Mouse (Mus musculus): ENCODE data around the gene Catsper1.

Gene Catsper1

DNA sequence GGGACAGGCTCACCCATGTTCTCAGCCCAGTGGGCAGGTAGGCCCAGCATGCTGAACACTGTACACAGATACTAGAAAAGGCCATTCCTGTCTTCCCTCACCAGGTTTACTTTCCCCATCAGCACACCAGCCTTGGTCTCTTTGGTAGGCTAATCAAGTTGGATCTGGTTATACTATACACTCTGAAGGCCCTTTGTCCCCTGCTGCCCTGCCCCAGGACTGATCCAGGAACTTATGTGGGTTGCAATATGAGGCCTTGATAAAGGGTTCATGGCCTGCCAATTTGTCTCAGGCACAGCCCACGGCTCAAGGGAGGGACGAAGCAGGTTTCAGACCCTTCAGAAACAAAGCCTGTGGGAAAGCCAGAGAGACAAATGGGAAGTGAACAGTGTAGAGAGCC is 18.1 kb downstream of the Catsper1 start:
- no peak for DNase-seq (ENCODE audit: low spot score in 2 of 2)

DNA sequence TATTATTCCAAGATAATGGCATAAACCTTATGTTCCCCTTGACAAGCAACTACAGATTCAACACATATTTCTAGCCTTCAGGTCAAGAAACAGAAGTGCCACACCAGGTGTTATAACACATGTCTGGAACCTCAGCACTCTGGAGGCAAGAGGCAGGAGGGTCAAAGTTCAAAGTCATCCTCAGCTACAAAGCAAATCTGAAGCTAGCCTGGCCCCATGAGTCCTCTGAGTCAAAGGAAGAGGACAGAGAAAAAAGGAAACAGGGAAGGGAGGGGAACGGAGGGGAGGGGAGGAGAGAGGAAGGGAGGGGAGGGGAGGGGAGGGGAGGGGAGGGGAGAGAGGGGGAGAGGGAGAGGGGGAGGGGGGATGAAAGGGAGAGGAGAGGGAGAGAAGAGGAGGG is 20.5 kb downstream of the Catsper1 start:
- no peak for DNase-seq (ENCODE audit: low spot score in 2 of 2)

DNA sequence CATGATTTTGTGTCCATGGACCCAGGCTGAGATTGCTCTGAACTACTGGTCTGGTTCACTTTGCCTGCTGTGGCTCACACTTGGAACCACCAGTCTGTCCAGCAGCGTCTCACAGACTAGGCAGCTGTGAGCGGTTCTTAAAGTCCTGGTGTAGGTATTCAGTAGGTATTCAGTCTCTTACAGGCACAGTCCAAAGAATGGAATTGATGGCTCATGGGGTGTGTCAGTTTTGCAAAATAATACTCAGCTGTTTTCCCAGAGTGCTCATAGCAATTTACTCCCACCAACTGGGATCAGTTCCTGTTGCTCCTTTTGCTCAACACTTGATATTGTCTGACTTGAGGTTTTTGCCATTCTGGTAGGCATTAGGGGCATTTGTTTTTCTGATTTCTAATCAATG is 26.6 kb downstream of the Catsper1 start:
- DNase-seq (ENCODE audit: low spot score in 2 of 2), result no peak

DNA sequence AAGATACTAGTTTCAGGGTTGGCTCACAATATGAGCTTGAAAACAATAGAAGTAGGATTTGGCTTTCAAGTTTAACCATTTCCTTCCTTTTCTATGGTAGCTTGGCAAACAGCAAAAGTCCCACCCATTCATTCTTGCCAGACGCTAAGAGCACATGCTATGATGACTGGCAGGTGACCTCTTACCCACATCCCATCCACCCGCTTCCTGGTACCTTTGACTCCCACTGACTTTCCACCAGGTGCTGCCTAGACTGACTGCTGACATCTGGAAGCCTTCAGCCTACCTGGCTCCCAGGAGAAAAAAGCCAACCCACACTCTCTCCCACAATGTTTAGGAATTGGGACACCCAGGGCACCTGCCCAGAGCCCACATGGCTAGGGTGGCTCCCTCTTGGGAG is 28.6 kb downstream of the Catsper1 start:
- DNase-seq (ENCODE audit: low spot score in 2 of 2), result no peak

DNA sequence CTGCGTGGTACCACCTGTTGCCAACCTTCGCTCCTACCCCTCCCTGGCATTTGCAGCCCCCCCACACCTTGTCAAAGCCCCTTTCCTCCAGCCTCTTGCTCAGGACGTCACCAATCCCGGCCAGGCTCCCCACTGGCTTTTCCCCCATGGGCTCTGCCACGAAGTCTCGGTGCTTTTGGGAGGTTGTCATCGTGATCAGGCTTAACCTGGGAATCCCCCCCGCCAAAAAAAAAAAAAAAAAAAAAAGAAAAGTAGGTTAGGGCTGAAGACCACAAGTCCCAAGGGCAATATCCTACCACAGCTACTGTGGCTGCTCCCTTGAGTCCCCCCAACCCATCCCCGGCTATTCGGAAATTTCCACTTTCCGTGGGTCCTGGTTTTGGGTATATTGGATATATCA is 30.2 kb downstream of the Catsper1 start:
- DNase-seq (ENCODE audit: low spot score in 2 of 2), result no peak

DNA sequence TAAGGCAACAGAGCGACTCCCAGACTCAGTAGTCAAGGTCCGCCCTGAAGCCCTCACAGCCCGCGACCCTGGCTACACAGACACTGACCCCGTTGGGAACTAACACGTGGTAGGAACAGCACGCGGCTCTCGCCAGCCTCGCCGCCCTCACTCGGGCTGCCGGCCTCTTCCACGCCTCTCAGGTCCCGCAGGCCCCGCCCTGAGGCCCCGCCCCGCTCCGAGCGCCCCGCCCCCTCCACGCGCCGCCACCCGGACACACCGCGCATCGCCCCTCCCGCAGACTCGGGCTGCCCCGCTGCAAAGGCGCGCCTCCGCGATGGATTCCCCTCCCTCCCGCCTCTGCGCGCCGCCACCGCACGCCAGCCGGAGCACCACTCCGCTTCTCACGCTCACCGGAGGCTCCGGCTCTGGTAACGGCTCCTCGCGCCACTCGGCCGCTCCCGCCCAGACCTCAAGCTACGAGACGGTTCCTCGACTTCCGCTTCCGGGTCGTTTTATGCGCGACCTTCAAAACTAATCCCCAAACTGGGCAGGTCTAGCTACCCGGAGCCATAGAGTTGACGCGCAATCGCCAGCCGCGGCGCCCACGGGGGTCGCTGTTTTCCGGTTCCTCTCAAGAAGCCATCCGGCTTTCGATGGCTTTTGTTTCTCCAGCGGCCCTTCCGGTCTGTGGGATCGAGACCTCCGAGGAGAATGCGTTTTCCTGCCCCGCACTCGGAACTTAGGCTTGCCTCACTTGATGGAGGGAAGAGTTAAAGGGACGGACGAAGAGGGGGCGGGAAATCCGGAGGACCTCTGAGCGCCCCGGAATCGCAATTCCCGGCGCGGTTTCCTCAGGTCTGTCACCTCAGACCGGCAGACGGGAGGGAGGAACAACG is 30.9 kb downstream of the Catsper1 start, which contains the start of gene Eif1ad:
Gene Eif1ad, plus strand, starts transcription at position 567 of the 878 bp plus-strand sequence.
- peak; percentile 97 for DNase-seq (ENCODE audit: low spot score in 2 of 2)

DNA sequence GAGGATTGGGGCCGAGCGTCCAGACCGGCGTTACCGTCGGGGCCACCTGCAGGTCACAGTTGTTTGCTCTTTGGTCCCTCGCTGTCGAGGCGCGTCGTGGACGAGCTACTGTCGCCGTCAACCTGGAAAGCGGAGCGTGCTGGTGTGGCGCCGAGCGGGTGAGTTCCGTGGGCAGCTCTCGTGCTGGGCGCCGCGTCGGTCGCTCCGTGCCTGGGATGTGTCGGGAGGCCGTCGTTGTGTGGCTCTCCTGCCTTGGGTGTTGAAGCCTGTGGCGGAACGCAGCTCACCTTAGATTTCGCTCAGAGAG is 31.5 kb downstream of the Catsper1 start, which contains the start of gene Banf1:
Gene Banf1, minus strand, starts transcription at position 116 of the 307 bp plus-strand sequence.
- DNase-seq (ENCODE audit: low spot score in 2 of 2), result no peak

DNA sequence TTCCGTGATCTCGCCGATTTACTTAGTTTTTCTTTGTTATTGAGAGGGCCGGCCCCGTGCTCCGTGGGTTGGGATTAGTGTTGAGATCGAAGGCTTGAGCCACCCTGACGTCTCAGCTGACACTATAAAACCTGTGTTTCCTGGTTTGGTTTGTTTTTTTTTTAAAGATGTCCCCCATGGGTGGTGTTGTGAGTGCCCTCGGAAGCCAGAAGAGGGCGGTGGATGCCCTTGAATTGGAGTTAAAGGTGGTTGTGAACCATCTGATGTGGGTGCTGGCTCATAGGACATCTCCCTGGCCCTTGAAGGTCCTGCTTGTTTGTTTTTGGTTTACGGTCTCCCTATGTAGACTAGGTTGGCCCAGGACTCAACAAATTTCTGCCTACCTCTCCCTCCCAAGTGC is 31.9 kb downstream of the Catsper1 start:
- DNase-seq (ENCODE audit: low spot score in 2 of 2), result no peak

DNA sequence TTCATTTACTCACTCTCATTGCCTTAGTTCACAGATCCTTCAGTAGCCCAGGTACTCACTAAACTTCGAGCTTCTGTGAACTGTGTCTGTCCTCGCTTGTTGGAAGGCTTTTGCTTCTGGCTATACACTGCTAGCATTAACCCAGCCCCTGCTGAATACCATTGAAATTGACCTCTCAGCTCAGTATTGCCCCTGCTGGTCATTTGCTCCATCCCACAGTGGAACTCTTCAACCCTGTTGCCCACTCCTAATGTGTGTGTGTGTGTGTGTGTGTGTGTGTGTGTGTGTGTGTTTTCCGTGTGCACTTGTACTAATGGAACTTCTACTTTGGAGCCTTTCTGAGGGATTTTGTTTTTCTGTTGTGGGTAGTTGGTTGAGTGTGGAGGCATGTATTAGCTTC is 35.4 kb downstream of the Catsper1 start:
- DNase-seq (ENCODE audit: low spot score in 2 of 2), result no peak

DNA sequence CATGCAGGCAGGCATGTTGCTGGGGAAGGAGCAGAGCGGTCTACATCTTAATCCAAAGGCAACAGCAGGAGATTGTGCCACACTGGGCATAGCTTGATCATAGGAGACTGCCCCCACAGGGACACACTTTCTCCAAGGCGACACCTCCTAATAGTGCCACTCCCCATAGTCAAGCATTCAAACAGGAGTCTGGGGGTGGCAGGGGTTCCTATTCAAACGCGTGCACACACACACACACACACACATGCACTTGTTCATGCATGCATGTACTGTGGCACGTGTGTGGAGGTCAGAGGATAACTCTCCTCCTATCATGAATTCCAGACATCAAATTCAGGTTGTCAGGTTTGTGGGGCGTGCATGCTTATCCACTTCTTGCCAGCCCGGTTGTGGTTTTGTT is 37.2 kb downstream of the Catsper1 start:
- no peak for DNase-seq (ENCODE audit: low spot score in 2 of 2)

DNA sequence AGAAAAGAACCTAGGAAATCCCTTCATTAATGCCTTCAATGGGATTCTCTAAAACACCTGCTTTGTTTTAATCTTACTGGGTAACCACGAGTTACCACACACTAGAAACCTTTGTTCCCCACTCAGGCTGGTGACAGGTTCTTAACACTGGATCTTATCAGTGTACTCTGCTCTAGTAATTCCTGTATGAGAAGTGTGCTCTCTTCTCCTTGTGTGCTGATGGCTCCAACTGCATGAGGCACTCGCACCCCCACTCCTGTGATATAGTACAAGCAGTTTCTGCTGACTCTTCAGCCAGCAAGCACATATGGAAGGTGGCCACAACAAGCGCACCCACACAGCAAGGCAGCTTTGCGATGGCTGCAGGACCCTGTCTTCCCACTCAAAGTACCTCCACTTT is 38.6 kb downstream of the Catsper1 start:
- no peak for DNase-seq (ENCODE audit: low spot score in 2 of 2)

DNA sequence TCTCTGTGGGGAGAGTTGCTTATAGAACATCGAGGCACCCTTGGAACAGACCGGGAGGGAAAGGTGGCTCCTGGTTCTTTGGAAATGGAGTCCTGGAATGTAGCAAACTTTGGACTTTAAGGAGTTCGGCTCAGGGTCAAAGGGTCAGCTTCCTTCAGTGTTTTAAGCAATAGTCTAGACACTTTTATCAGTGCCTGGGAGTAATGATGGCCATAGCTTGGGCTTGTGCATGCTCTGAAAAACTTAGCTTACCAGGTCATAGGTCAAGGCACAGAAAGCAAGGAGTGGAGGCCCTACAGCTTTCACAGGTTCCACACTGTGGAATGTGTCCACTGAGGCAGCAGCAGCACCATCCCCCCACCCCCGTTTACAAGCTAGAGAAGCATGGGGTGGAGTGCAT is 39.2 kb downstream of the Catsper1 start:
- no peak for DNase-seq (ENCODE audit: low spot score in 2 of 2)

DNA sequence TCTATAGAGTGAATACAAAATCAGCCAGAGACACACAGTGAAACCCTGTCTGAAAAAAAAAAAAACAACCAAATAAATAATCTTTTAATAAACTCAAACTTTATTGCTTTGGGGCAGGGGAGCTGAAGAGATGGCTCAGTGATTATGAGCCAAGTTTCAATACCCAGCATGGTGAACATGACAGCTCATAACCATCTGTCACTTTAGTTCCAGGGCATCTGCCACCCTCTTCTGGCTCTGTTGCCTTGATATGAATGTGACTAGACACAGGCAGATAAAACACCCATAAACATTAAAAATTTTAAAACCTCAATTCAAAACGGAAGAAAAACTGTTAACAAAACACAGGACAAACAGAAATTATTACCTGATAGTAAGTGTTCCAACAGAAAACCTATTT is 41.9 kb downstream of the Catsper1 start:
- DNase-seq (ENCODE audit: low spot score in 2 of 2), result no peak

DNA sequence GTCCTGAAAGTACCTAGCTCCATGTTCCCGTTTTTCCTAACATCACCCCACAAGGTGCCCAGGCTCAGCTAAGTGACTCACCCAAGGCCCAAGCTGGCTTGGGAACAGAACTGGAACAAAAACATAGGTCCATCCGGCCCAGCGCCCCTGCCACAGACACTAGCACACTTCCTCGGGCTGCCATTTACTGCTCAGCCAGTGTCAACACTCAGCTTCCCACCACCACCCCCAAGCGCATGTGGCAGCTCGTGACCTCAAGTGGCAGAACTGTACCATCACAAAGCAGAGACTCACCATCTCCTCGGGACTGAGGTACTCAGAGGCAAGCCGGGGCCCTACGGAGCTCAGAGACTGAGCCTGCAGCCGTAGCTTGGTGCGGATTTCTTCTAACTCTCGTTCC is 47.8 kb downstream of the Catsper1 start:
- DNase-seq (ENCODE audit: low spot score in 2 of 2), result no peak

DNA sequence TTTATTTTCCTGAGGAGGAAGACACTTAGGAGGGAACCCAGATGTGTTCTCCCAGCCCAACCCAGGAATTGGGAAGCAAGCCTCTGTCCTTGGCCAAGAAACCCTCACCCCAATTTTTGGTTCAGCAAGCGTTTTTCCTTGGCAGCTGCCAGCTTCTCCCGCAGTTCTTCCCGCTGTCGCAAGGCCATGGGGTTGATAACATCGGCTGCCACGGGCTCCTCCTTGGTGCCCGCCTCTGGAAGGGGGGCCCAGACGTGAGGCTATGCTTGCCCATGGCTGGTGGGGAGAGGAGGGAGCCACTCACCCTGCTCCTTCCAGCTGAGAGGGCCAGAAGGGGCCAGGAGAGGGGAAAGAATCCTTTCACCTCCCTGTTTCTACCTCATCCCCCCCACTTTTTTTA is 49.2 kb downstream of the Catsper1 start:
- no peak for DNase-seq (ENCODE audit: low spot score in 2 of 2)

DNA sequence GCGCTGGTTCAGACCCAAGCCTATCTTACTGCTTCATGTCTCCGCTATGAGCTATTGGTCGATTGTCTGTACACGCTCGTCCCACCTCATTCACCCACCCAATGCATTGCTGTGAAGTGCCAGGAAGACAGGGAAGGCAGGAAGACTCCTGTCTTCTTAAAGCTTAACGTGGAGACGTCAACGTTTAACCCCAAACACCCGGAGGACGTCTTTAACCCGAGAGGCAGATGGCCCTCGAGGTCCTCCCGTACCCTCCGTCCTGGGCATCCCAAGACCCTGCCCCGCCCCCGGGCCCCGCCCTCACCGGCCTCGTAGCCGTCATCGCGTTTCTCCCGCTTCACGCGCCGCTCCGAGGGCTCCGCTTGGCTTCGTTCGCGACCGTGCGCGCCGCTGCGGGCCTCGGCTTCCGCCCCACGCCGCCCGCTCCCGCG is 52.5 kb downstream of the Catsper1 start:
- peak in 1 of 2 experiments; percentile 64 for DNase-seq (ENCODE audit: low spot score in 2 of 2)

DNA sequence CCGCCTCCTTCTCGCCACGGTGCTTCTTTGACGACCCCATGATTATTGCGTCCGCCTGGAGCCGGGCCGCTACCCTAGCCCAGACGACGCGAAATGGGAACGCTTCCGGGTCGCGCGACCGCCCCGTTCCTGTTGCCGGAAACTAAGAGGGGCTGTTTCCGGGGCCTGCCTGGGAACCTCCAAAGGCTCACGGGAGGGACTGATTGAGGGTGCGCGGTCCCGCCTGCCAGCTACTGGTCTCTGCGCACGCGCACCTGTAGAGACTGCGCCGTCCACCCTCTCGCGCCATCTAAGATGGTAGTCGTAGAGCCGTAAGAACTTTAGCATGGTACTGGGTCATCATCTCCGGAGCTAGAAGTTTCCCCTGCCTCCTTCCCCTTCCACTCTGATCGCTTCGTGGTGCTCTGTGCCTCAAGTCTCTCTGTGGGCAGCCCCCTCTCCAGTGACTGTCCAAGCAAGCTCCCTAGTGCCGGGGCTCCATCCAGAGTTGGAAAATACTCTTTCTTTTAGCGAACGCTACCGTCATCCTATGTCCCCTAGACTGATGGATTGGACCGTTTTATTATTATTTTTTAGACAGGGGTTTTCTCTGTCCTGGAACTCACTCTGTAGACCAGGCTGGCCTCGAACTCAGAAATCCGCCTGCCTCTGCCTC is 53.2 kb downstream of the Catsper1 start, which contains the start of gene Sart1:
Gene Sart1, minus strand, starts transcription at position 116 of the 655 bp plus-strand sequence.
- DNase-seq (ENCODE audit: low spot score in 2 of 2), result peak; percentile 97 to 98

DNA sequence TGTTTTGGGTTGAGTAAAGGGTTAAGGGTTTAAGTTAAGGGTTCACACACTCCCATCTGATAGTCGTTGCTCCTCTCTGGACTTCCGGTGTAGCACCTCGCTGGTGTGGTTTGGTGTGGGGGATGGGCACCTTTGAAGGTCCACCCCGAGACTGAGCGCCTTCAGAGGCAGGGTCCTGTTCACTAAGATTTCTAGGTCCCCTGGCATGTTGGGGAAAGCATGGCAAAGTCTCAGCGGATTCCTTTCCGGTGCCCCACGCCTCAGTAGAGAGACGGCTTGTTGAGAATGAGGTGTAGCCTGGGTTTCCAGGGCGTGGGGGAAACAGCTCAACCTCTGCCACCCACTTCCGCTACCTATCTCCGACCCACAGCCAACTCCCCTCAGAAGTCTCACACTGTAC is 54.1 kb downstream of the Catsper1 start:
- no peak for DNase-seq (ENCODE audit: low spot score in 2 of 2)

DNA sequence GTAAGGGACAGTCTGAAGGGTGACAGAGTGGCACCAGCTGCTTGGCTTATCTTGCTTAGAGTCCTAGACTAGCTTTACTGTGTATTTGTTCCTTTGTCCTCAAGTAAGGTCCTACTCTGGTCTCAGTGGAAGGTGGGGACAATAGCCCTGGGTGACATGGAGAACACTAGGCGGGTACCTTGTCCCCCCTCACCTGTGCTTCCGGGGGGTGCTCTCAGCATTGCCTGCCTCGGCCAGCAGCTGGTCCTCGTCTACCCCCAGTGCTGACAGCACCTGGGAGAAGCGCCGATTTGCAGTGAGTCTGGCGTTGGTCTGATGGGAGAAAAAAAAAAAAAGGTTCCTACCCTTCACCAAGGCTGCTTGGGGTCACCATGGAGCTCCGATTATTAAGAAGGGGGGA is 54.9 kb downstream of the Catsper1 start:
- DNase-seq (ENCODE audit: low spot score in 2 of 2), result no peak

DNA sequence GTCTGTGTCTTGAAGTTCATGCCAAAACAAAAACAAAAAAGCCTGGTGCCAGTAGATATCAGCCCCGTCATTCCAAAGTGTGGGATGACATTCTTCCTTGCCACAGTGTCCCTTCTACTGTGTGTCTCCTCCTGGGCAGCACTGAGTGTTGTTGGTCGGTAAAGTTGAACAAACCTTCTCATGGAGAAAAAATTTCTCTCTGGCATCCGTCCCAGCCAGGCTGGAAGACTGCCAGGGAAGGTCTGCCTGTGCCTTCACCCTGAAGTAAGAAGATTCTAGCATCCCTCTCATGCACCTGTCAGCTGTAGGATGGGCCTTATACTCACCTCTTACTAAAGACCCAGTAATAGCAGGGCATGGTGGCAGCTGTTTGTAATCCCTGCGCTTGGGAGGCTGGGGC is 57.4 kb downstream of the Catsper1 start:
- DNase-seq (ENCODE audit: low spot score in 2 of 2), result no peak

Measured in right cerebral cortex, postnatal 10 days (tissue).